Mouse (Mus musculus) gastrocnemius, postnatal 14 days (tissue): ENCODE results near the gene Tob2. TPM values are rescaled to one million over a fixed set of nuclear protein-coding genes. Genes with fewer than 3 reads are reported as not detected.

Experiments
- DNase-seq: peaks from one replicate; pipeline ENCODE4 v3.0.0; 2021; ENCODE audit warnings: mixed read lengths
- intact Hi-C: fragments of 180-260 bp; cut with DNase I; formaldehyde crosslinking; loops from one replicate; pipeline ENCODE4 v1.15.1; 2025; ENCODE audit warnings: low total_unique reads
- total RNA-seq, 2 experiments: library from RNA; stranded (reverse); gene quantifications; 2 replicates each; pipeline ENCODE4 v1.2.3; 2021

Gene Tob2
- total RNA-seq, 2 experiments from 2014 or later: 44.8 to 106 TPM

- no peak for DNase-seq
- intact Hi-C loops: no loop called here
Measured at GRCm38 (mm10) chr15:81814716-81815370, 43.8 kb downstream of the Tob2 start.

- intact Hi-C loops: no loop called here
- no peak for DNase-seq
Measured at GRCm38 (mm10) chr15:81813986-81814705, 44.5 kb downstream of the Tob2 start.

- no peak for DNase-seq
- intact Hi-C loops: no loop called here
Measured at GRCm38 (mm10) chr15:81812696-81813631, 45.6 kb downstream of the Tob2 start.

GRCm38 (mm10) chr15:81812287-81812686, 46.3 kb downstream of the Tob2 start:
- DNase-seq: no peak
- intact Hi-C loops: no loop called here

- intact Hi-C loops: no loop called here
Measured at GRCm38 (mm10) chr15:81811599-81811996, 47.0 kb downstream of the Tob2 start.

GRCm38 (mm10) chr15:81810671-81811598, 47.7 kb downstream of the Tob2 start:
- DNase-seq: peak; percentile 99
- intact Hi-C loops: no loop called here

More at GRCm38 (mm10) chr15:81811599-81811996, 47.0 kb downstream of the Tob2 start:
- DNase-seq: no peak

GRCm38 (mm10) chr15:81810150-81810549, 48.4 kb downstream of the Tob2 start:
- DNase-seq: peak; percentile 96
- intact Hi-C loops: no loop called here

- intact Hi-C loops: no loop called here
- DNase-seq: no peak
Measured at GRCm38 (mm10) chr15:81809550-81809949, 49.0 kb downstream of the Tob2 start.

- DNase-seq: no peak
- intact Hi-C loops: no loop called here
Measured at GRCm38 (mm10) chr15:81808799-81809198, 49.8 kb downstream of the Tob2 start.

GRCm38 (mm10) chr15:81806621-81807404, 51.8 kb downstream of the Tob2 start:
- DNase-seq: no peak
- intact Hi-C loops: no loop called here

GRCm38 (mm10) chr15:81805624-81806023, 53.0 kb downstream of the Tob2 start:
- intact Hi-C loops: no loop called here
- no peak for DNase-seq

- no peak for DNase-seq
- intact Hi-C loops: no loop called here
Measured at GRCm38 (mm10) chr15:81804883-81805282, 53.7 kb downstream of the Tob2 start.

GRCm38 (mm10) chr15:81804172-81804571, 54.4 kb downstream of the Tob2 start:
- no peak for DNase-seq
- intact Hi-C loops: no loop called here

- DNase-seq: no peak
- intact Hi-C loops: no loop called here
Measured at GRCm38 (mm10) chr15:81803425-81803951, 55.1 kb downstream of the Tob2 start.

- peak; percentile 72 for DNase-seq
- intact Hi-C loops: no loop called here
Measured at GRCm38 (mm10) chr15:81802941-81803351, 55.6 kb downstream of the Tob2 start.

- peak; percentile 100 for DNase-seq
- intact Hi-C loops: no loop called here
Measured at GRCm38 (mm10) chr15:81802001-81802890, 56.4 kb downstream of the Tob2 start, which contains the start of gene Tef. Gene Tef (plus strand): TSS chr15:81802421.

GRCm38 (mm10) chr15:81800391-81800790, 58.2 kb downstream of the Tob2 start:
- intact Hi-C loops: no loop called here

More at GRCm38 (mm10) chr15:81800391-81800790, 58.2 kb downstream of the Tob2 start:
- no peak for DNase-seq
